Mouse (Mus musculus) liver, postnatal 0 days (tissue): Measurements from ENCODE around the gene Dyrk1b.

Source experiments
- CTCF ChIP-seq: sonication (generic); IDR thresholded peaks from 2 replicates; pipeline ENCODE4 v1.5.1; 2016; ENCODE audit warnings: antibody characterized with exemption, low read depth
- EP300 ChIP-seq: IDR thresholded peaks from 2 replicates; pipeline ENCODE4 v1.6.1; 2016; ENCODE audit warnings: antibody characterized with exemption, low read depth, mild to moderate bottlenecking

DNA sequence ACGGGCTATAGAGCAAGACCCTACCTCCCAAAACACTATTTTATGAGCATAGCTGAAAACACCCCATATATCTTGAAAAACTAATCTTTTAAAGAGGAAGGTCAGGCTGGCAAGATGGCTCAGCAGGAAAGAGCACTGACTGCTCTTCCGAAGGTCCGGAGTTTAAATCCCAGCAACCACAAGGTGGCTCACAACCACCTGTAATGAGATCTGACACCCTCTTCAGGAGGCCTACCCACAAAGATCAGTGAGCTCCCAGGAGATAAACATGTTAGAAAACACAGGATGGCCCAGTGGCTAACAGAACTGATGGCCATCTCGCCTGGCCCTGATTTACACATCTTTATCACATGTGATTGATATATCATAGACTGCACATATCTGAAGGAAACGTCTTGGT, 31.5 kb downstream of the Dyrk1b start:
- no peak for TF ChIP-seq CTCF
- no peak for TF ChIP-seq EP300
